Mouse (Mus musculus) heart, postnatal 36 days (tissue): ENCODE data around the gene Inha. TPM values are rescaled to one million over a fixed set of nuclear protein-coding genes. Genes with fewer than 3 reads are reported as not detected.

Source experiments
- DNase-seq, 2 experiments: peaks; one replicate each; pipeline ENCODE4 v3.0.0; 2021 to 2022
- intact Hi-C: fragments of 180-260 bp; cut with DNase I; formaldehyde crosslinking; loops from one replicate; pipeline ENCODE4 v1.15.1; 2025
- total RNA-seq, 2 experiments: library from RNA; stranded (reverse); gene quantifications; 2 replicates each; pipeline ENCODE4 v1.2.3; 2021

The Inha gene
- total RNA-seq, 2 experiments from 2014 or later: 3.6 TPM

- intact Hi-C loops: loop anchor here (2.0 kb wide), 1 partner anchor 43 kb away; the partner anchor contains the start of genes Inha and Obsl1
These were observed 42.7 kb downstream of the Inha start for GRCm38 (mm10) chr1:75549289-75550279.

GRCm38 (mm10) chr1:75550586-75550985, 43.7 kb downstream of the Inha start:
- intact Hi-C loops: no loop called here
- DNase-seq: no peak

More at GRCm38 (mm10) chr1:75549289-75550279, 42.7 kb downstream of the Inha start:
- peak; percentile 54 to 64 for DNase-seq

GRCm38 (mm10) chr1:75555680-75556079, 48.8 kb downstream of the Inha start:
- intact Hi-C loops: no loop called here
- DNase-seq: no peak

GRCm38 (mm10) chr1:75556143-75556781, 49.4 kb downstream of the Inha start:
- DNase-seq: no peak
- intact Hi-C loops: no loop called here

- DNase-seq: no peak
- intact Hi-C loops: loop anchor here (1.0 kb wide), 1 partner anchor 34 kb away; no protein-coding TSS in a partner anchor
These were observed 50.2 kb downstream of the Inha start for GRCm38 (mm10) chr1:75557041-75557440.

- no peak for DNase-seq
- intact Hi-C loops: loop anchor here (1.0 to 2.0 kb wide), 4 partner anchors 38 to 113 kb away; no protein-coding TSS in a partner anchor
These were observed 51.7 kb downstream of the Inha start for GRCm38 (mm10) chr1:75558388-75559178.

- DNase-seq: peak; percentile 89 to 92
These were observed 52.5 kb downstream of the Inha start for GRCm38 (mm10) chr1:75559212-75559925.

More at GRCm38 (mm10) chr1:75559212-75559925, 52.5 kb downstream of the Inha start:
- intact Hi-C loops: loop anchor here (1.0 to 2.0 kb wide), 4 partner anchors 37 to 114 kb away; no protein-coding TSS in a partner anchor

Other genes with a start within 250 kb of the Inha start
- under 1 TPM; 0.92 to 0.95 TPM for gene Ptprn, start 242.6 kb upstream of the Inha start, total RNA-seq
- not detected for gene Resp18, start 228.7 kb upstream of the Inha start, total RNA-seq
- 10 to 100 TPM; 78.0 to 89.7 TPM for gene Dnpep, start 189.1 kb upstream of the Inha start, total RNA-seq
- 1,000 to 10,000 TPM; 1,347 to 1,420 TPM for gene Des, start 146.7 kb upstream of the Inha start, total RNA-seq
- gene Speg, start 131.8 kb upstream of the Inha start, total RNA-seq: 100 to 1,000 TPM; 120 to 128 TPM
- 10 to 100 TPM; 35.5 to 39.9 TPM for gene Gmppa, start 71.1 kb upstream of the Inha start, total RNA-seq
- not detected for gene Asic4, start 56.6 kb upstream of the Inha start, total RNA-seq
- 10 to 100 TPM; 25.5 to 26.8 TPM for gene Chpf, start 27.8 kb upstream of the Inha start, total RNA-seq
- under 1 TPM; 0.11 to 0.19 TPM for gene Tmem198, start 27.5 kb upstream of the Inha start, total RNA-seq
- gene Obsl1, start 625 bp upstream of the Inha start, total RNA-seq: 100 to 1,000 TPM; 130 to 136 TPM
- gene Stk11ip, start 14.5 kb downstream of the Inha start, total RNA-seq: 10 to 100 TPM in 1 of 2 experiments, 1 to 10 TPM in 1; 9.2 to 14.1 TPM
- 100 to 1,000 TPM; 233 to 249 TPM for gene Slc4a3, start 39.2 kb downstream of the Inha start, total RNA-seq